Mouse (Mus musculus): ENCODE results near the gene Rpusd1.

Gene Rpusd1

GRCm38 (mm10) chr17:25727265-25728008, at the start of gene Rpusd1, which contains the start of gene Chtf18:
Gene Rpusd1 (plus strand): TSS chr17:25727670.
Gene Chtf18 (minus strand): TSS chr17:25727419.
- DNase-seq = peak; percentile 97

DNA sequence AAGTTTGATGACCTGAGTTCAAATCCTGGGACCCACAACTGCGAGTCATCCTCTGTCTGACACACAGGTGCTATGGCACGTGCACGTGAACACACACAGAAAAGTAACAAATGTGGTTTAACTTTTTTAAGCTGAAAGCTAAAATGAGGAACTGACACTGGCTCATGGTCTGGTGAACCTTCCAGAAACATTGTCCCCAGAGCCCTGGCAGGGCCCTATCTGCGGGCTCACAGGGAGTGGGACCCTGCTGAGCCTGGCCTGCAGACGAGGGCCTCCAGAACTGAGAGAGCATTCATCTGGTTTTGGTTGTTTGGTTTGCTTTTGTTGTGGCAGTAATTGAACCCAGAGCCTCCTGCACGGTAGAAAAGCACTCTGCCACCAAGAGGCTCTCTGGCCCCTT, 49.5 kb upstream of the Rpusd1 start:
- no peak for DNase-seq

GRCm38 (mm10) chr17:25679818-25680217, 47.7 kb upstream of the Rpusd1 start:
- no peak for DNase-seq

- no peak for DNase-seq
These were observed 45.8 kb upstream of the Rpusd1 start for GRCm38 (mm10) chr17:25681636-25682035.

- no peak for DNase-seq
These were observed 41.1 kb upstream of the Rpusd1 start for GRCm38 (mm10) chr17:25686323-25686722.

- no peak for DNase-seq
These were observed 38.5 kb upstream of the Rpusd1 start for GRCm38 (mm10) chr17:25688922-25689321.

- DNase-seq = no peak
These were observed 31.2 kb upstream of the Rpusd1 start for GRCm38 (mm10) chr17:25696263-25696662.

- DNase-seq = peak; percentile 82
These were observed 29.0 kb upstream of the Rpusd1 start for GRCm38 (mm10) chr17:25698446-25698845.

GRCm38 (mm10) chr17:25700863-25701496, 26.5 kb upstream of the Rpusd1 start:
- no peak for DNase-seq

GRCm38 (mm10) chr17:25709994-25710393, 17.5 kb upstream of the Rpusd1 start:
- no peak for DNase-seq

DNA sequence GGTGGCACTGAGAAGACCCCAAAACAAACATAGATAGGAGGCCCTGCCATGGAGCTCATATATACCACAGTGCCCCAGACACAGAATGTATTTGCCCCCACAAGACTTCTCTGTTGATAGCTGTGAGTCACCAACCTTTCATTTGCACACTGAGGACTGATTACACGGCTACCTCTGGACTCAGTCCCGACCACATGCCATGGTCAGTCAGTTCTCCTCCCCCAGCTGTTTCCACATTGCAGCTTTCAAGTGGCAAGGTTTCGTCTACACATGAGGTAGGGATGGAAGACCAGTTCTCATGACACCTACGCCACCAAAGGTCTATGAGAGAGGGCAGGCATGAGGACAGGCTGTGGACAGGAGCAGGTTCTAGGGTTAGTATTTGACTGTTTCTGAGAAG, 16.3 kb upstream of the Rpusd1 start:
- DNase-seq = no peak

DNA sequence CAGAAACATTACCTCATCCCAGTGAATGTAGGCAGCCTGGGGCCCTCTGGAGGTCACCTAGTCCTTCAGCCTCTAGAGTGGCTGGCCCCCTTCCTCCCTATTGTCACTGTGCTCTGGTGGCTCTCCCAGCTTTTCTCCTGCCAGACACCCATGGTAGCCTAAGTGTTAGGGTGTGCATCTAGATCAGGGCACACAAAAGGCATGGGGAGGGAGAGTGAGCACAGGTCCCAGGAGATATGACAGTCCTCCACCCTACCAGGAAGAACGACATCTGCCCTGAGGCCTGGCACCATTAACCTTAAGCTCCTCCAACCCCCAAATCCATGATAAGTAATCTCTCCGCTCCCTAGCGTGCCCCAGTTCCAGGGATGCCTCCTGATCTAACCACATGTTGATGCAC, 11.8 kb upstream of the Rpusd1 start:
- no peak for DNase-seq

GRCm38 (mm10) chr17:25716130-25716529, 11.3 kb upstream of the Rpusd1 start:
- no peak for DNase-seq

DNA sequence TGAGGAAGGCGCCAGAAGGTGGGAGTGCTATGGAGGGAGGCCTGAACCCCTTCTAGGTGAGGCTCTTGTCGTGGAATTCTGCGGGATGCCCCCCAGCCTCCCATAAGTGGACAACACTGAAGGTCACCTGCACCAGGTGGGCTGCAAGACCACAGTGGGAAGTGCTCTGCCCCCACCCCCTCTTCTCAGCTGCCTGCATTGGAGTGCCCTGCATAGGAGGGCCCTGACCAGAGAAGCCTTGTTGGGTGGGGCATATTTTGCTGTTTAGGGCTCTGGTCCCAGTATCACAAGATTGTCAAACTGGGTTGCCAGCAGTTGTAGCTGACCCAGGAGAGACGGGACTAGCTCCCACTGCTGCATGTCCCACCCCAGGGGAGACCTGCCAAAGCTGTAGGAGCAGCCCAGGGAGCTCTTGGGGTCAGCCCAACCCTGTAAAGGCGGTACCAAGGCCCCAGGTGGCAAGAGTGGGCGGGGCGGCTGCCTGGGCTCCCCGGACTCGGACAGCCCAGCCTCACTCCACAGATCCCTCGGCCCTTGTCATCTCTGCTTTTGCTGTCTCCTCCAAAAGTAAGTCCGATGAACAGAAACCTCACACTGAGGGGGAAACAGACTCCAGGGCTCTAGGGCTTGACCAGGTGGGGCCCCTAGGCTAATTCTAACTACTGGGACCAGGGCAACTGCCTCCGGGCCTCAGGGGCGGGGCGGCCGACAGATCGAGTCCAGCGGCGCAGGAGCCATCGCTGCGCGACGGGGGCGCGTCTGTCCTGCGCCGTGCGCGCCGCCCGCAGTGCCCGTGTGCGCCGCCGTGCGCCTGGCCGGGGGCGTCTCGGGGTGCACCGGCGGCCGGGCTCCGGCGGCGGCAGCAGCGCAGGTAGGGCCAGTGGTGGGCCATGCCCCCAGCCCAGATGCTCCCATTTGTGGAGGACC, 10.5 kb upstream of the Rpusd1 start, which contains the start of gene Gng13:
Gene Gng13 (plus strand): TSS at position 461 of the 927 bp plus-strand sequence.
- DNase-seq = no peak

DNA sequence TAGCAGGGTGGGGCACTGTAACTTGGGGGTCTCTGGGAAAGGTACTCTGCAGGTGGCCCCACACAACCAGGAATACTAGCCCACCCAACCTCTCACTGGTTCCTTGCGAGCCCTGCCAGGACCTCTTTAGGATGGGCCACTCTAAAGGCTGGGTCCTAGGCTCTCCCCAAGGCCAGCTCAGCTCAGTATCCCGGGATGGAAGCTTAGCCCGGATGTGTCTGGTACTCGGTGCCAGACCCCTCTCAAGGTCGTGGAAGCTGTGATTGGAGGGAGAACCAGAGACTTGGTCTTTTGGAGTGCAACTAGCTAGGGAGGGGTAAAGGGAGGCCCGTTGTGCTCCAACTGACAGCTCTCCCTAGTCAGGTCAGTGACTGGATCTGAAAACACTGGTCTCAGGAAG, 9.8 kb upstream of the Rpusd1 start:
- no peak for DNase-seq

- no peak for DNase-seq
These were observed 6.0 kb upstream of the Rpusd1 start for GRCm38 (mm10) chr17:25721476-25721875.

DNA sequence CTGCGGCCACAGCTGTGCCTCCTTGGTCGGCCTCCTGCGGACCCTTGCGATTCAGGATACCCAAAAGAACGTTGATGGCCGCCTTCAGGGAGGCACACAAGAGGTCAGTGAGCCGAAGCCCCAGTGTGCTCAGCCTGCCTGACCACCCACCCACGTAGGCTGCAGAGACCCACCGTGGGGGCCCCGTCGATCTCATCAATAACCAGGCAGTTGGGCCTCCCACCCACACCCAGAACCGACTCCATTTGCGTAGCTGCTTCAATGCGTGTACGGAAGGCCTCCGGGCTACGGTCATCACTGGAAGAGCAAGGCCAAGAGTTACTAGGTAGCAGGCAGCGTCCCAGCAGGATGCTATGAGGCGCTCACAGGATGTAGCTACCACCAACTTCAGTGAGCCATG, 4.0 kb upstream of the Rpusd1 start:
- DNase-seq = no peak

DNA sequence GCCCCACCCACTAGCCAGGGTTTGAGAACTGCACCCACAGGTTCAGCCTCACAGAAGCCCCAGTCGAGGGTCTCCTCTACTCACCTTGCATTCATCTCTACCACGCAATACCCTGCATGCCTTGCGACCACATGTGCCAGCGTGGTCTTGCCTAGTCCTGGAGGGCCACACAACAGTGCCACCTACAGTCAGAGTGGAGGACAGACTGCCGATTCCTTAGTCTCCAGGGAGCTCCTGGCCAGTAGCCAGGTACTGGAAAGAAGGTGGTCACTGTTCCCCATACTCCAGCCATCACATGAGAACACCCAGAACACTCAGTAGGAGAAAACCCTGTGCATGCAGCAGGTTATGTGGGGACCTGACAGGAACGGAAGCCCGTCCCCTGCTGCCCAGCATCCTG, 3.6 kb upstream of the Rpusd1 start:
- no peak for DNase-seq

DNA sequence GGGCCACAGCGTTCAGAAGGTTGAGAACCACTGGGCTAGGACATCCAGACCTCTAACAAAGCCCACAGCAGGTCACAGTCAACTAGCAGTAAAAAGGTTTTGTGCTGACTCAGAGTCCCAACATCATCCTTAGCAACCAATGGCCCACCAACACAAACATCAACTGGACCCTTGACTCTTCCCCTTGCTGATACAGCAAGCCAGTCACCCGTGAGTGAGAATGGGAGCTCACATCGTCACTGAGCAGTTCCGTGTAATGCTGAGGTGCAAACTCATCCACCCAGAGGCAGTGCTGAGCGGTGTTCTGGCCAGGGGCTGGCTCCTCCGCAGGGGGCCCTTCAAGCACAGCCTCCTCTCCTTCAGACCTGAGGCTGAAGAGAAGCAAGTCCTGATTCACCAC, 2.2 kb upstream of the Rpusd1 start:
- DNase-seq = no peak

DNA sequence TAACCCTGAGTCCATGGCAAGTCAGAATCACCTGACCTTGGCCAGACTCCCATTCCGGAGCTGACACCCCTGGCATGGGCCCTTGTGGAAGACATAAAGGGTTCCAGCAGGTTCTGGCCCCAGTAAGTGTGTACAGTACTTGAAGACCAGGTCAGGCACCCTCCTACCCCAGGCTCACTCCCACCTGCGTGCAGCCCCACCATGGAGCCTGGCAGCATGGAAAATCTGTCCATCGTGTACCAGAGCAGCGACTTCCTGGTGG, 470 bp downstream of the Rpusd1 start:
- no peak for DNase-seq

DNA sequence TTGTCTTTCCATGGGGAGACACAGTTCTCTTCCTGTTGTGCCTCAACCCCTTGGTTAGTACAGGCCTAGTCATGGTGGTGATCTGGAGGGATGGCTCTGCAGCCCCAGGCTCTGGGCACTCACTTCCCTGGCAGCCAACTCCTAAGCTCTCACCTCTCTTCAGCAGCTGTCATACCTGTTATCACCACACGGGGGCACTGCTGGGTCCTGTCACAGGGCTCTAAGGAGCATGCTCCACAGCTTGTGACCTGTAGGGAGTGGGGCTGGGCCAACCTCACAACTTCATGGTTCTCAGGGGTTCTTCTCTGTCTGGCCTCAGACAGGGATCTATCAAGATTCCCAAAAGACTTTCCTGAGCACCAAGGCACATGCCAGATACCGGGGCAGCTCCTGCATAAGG, 4.6 kb downstream of the Rpusd1 start:
- DNase-seq = peak; percentile 90

GRCm38 (mm10) chr17:25735246-25735645, 7.8 kb downstream of the Rpusd1 start:
- no peak for DNase-seq

GRCm38 (mm10) chr17:25735745-25736144, 8.3 kb downstream of the Rpusd1 start, which contains the start of gene Mslnl:
Gene Mslnl (plus strand): TSS chr17:25736042.
- DNase-seq = no peak

GRCm38 (mm10) chr17:25738861-25739260, 11.4 kb downstream of the Rpusd1 start:
- DNase-seq = no peak
